Mouse (Mus musculus): ENCODE measurements around the gene Olfr119. TPM values are rescaled to one million over a fixed set of nuclear protein-coding genes. Genes with fewer than 3 reads are reported as not detected.
"Not testable (repeated sequence)": the region's sequence is repeated elsewhere in the genome, so short reads cannot be mapped to it uniquely, and the experiment has no call there.

The Olfr119 gene
- not detected for total RNA-seq (2022)

DNA sequence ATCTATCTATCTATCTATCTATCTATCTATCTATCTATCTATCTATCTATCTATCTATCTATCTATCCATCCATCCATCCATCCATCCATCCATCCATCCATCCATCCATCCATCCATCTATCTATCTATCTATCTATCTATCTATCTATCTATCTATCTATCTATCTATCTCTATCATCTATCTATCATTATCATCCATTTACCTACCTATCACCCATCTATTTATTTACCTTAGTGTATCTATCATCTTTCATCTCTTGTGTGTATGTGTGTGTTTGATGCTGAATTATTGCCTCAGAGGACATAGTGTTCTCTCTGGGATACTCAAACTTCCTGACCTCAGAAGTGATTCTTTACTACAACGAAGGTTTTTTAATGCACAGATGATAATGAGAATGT, at the start of gene Olfr119:
Gene Olfr119 (plus strand): TSS at position 301 of the 400 bp plus-strand sequence.
- not testable (repeated sequence) for DNase-seq

DNA sequence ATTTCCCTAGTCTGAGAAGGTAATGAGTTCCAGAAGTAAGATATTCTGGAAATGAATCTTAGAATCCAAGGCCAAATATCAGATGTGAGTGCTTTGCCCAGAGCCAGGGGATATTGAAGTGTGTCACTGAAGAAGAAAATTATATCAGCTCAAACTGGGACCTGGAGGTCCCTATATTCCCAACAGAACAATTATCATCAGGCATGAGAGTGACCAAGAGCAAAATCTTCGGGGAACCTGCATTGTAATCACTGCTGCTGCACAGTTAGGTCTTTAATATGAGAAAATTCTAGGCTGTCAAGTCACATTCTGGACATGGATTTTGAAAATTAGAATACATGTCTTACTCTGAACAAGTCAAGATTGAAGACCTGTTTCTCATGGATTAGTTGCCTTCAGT, 32.7 kb upstream of the Olfr119 start, which contains the start of gene Olfr117:
Gene Olfr117 (minus strand): TSS at position 101 of the 400 bp plus-strand sequence.
- DNase-seq = no peak

DNA sequence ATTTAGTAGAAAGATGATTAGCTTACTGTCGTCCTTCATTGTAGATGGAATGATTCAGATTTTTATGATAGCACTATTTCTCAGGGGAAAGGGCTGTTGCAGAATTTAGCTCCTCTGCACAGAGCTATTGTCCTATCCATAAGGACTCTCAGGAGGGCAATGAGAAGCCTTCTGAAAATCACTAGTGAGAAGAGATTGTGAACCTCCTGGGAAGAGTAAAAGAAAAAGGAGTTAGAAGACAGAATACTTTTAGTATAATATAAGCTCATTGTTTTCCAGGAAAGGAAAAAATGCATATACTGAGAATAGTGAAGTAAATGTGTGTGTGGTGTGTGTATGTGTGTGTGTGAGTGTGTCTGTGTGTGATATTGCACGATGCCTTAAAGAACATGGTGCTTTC, 29.7 kb upstream of the Olfr119 start, which contains the start of gene Olfr118:
Gene Olfr118 (plus strand): TSS at position 301 of the 400 bp plus-strand sequence.
- DNase-seq = no peak

DNA sequence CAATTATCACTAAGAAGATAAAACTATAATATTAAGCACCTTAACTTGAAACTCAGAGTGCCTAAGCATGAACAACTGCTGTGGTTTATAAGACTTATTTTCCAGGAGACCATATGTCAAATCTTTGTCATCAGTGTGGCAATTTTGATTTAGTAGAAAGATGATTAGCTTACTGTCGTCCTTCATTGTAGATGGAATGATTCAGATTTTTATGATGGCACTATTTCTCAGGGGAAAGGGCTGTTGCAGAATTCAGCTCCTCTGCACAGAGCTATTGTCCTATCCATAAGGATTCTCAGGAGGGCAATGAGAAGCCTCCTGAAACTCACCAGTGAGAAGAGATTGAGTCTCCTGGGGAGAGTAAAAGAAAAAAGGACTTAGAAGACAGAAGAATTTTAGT, 25.1 kb downstream of the Olfr119 start, which contains the start of gene Olfr120:
Gene Olfr120 (plus strand): TSS at position 301 of the 400 bp plus-strand sequence.
- DNase-seq = no peak

DNA sequence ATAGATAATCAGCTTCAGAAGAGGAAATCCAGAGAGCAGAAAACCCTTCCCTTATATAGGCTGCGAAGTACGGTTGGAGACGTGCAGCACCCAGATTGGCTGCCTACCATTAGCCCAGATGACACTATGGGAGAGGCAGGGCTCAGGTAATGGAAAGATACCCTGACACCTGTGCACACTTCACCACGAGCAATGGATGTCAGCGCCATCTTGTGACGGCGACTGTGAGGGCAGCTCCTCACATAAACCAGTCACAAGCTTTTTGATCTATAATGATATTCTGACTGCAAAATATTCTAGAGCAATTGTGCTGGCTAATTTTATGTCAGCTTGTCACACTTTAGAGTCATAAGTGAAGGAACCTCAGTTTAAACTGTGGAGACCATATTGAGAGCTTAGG, 41.7 kb downstream of the Olfr119 start:
- DNase-seq = no peak

Other genes with a start within 250 kb of the Olfr119 start
- gene Olfr109, start 237.6 kb upstream of the Olfr119 start, total RNA-seq (2022) = not detected
- 1 to 10 TPM; 1.6 to 7.5 (median 3.9) TPM for gene H2-M2, start 213.0 kb upstream of the Olfr119 start, total RNA-seq (2022)
- gene Olfr110, start 204.1 kb upstream of the Olfr119 start, total RNA-seq (2022) = under 1 TPM in 1 of 4 experiments, not detected in 3; 0.30 TPM
- gene Olfr111, start 188.5 kb upstream of the Olfr119 start, total RNA-seq (2022) = 1 to 10 TPM in 1 of 4 experiments, under 1 TPM in 3; 0.21 to 1.4 (median 0.56) TPM
- not detected for gene Olfr112, start 127.1 kb upstream of the Olfr119 start, total RNA-seq (2022)
- gene Olfr113, start 118.9 kb upstream of the Olfr119 start, total RNA-seq (2022) = not detected
- not detected for gene Olfr114, start 103.8 kb upstream of the Olfr119 start, total RNA-seq (2022)
- gene Olfr115, start 69.5 kb upstream of the Olfr119 start, total RNA-seq (2022) = not detected
- gene Olfr116, start 69.4 kb upstream of the Olfr119 start, total RNA-seq (2022) = not detected
- not detected for gene Olfr117, start 32.8 kb upstream of the Olfr119 start, total RNA-seq (2022)
- not detected for gene Olfr118, start 29.6 kb upstream of the Olfr119 start, total RNA-seq (2022)
- gene Olfr120, start 25.2 kb downstream of the Olfr119 start, total RNA-seq (2022) = not detected
- gene Olfr121, start 52.3 kb downstream of the Olfr119 start, total RNA-seq (2022) = not detected
- gene Olfr122, start 72.0 kb downstream of the Olfr119 start, total RNA-seq (2022) = not detected
- gene Olfr123, start 97.0 kb downstream of the Olfr119 start, total RNA-seq (2022) = not detected
- not detected for gene Olfr124, start 103.3 kb downstream of the Olfr119 start, total RNA-seq (2022)
- not detected for gene Olfr125, start 136.4 kb downstream of the Olfr119 start, total RNA-seq (2022)
- gene Olfr126, start 150.9 kb downstream of the Olfr119 start, total RNA-seq (2022) = not detected
- gene Olfr127, start 203.9 kb downstream of the Olfr119 start, total RNA-seq (2022) = not detected
- gene Olfr128, start 224.0 kb downstream of the Olfr119 start, total RNA-seq (2022) = not detected